Mouse (Mus musculus) liver, embryonic 13.5 days (tissue): Measurements from ENCODE around the gene Tmcc1. TPM values are rescaled to one million over a fixed set of nuclear protein-coding genes. Genes with fewer than 3 reads are reported as not detected.

Source experiments
- ATAC-seq: fragments of 200-750 bp; cut with Nextera tagmentation; 2 replicates; pipeline ENCODE4 v1.8.0; 2017; ENCODE audit warnings: low read depth, mild to moderate bottlenecking, moderate number of reproducible peaks, moderate library complexity
- DNase-seq: peaks from one replicate; pipeline ENCODE4 v3.0.0; 2022
- H3K27ac ChIP-seq: fragments of 300-500 bp; sonication (generic); 2 replicates; pipeline ENCODE4 v1.5.1; 2015; ENCODE audit warnings: moderate library complexity, mild to moderate bottlenecking, inconsistent platforms
- H3K27me3 ChIP-seq: fragments of 300-500 bp; sonication (generic); 2 replicates; pipeline ENCODE4 v1.6.1; 2015; ENCODE audit warnings: mild to moderate bottlenecking, inconsistent platforms
- H3K36me3 ChIP-seq: fragments of 300-500 bp; sonication (generic); 2 replicates; pipeline ENCODE4 v1.6.1; 2015; ENCODE audit warnings: mild to moderate bottlenecking, inconsistent platforms
- H3K4me1 ChIP-seq: fragments of 300-500 bp; sonication (generic); replicated peaks from 2 replicates; pipeline ENCODE4 v1.6.1; 2015; ENCODE audit warnings: inconsistent platforms
- H3K4me2 ChIP-seq: fragments of 300-500 bp; sonication (generic); 2 replicates; pipeline ENCODE4 v1.6.1; 2015; ENCODE audit warnings: inconsistent platforms, mild to moderate bottlenecking, moderate library complexity
- H3K4me3 ChIP-seq: fragments of 300-500 bp; sonication (generic); replicated peaks from 2 replicates; pipeline ENCODE4 v1.5.1; 2015; ENCODE audit warnings: mild to moderate bottlenecking, inconsistent platforms
- H3K9ac ChIP-seq: fragments of 300-500 bp; sonication (generic); 2 replicates; pipeline ENCODE4 v1.6.1; 2015; ENCODE audit warnings: mild to moderate bottlenecking, inconsistent platforms
- H3K9me3 ChIP-seq: fragments of 300-500 bp; sonication (generic); replicated peaks from 2 replicates; pipeline ENCODE4 v1.6.1; 2016; ENCODE audit warnings: inconsistent platforms
- WGBS: fragments of 180-500 bp; shearing (Covaris S2); methylation state at CpG from one replicate; pipeline ENCODE4 v1.1.7; 2015; ENCODE audit not compliant: insufficient replicate concordance; 5-methylcytosine and 5-hydroxymethylcytosine counted together
- polyA plus RNA-seq: library from polyadenylated mRNA; unstranded; fragments of >200 nt; fragmentation: Nextera tagmentation; extraction: Ambion mirVana; gene quantifications from 2 replicates; pipeline ENCODE4 v1.2.1, GENCODE M21; 2015

Gene Tmcc1
- polyA plus RNA-seq, 1 experiment from 2014 or later, result 3.7 TPM

DNA sequence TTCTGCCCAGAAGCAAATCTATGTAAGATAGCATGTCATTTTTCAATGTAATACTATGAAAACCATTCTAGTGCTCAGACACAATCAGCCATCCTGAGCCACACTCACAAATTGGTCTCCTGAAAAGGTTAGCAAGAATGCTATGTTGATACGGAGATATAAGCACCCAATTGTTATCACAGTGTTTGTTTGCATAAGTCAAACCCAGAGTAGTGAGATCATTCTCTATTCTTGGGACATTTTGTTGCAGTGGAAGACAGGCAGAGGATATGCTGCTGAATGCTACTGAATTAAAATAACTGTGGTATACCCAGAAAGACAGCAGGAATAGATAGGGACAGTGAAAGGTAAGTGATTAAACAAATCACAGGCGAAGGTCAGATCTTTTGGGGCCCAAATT lies 149.2 kb downstream of the Tmcc1 start:
- Histone ChIP-seq H3K4me3 (no peak overlapping the region), H3K9me3 (peaks cover 3% of the 10 kb centered on the region; the same call in 1 of the 2 replicates), H3K36me3 (peaks cover 5% of the 10 kb centered on the region; the same call in 1 of the 2 replicates), H3K27ac (no peak overlapping the region), H3K4me1 (peaks cover 12% of the 10 kb centered on the region), H3K27me3 (no peaks in the 10 kb centered on the region), H3K4me2 (no peak overlapping the region), H3K9ac (no peak overlapping the region)
- DNase-seq (no peak), ATAC-seq (no peak)
- WGBS, result 57% methylated on average over 2 of the region's 2 CpGs

- no peak overlapping the region for H3K4me2 ChIP-seq
- H3K27me3 ChIP-seq, result no peaks in the 10 kb centered on the region
- H3K4me3 ChIP-seq, result no peak overlapping the region
- ATAC-seq (peak; percentile 87), DNase-seq (peak; percentile 41)
- H3K36me3 ChIP-seq, result peaks cover 3% of the 10 kb centered on the region; the same call in 1 of the 2 replicates
- no peak overlapping the region for H3K9ac ChIP-seq
- 12% methylated on average over 2 of the region's 2 CpGs for WGBS
- H3K9me3 ChIP-seq, result peaks cover 3% of the 10 kb centered on the region; the same call in 1 of the 2 replicates
- H3K4me1 ChIP-seq, result peaks cover 28% of the 10 kb centered on the region
- H3K27ac ChIP-seq, result no peak overlapping the region
These were observed 155.1 kb downstream of the Tmcc1 start for GRCm38 (mm10) chr6:116038222-116038621.

DNA sequence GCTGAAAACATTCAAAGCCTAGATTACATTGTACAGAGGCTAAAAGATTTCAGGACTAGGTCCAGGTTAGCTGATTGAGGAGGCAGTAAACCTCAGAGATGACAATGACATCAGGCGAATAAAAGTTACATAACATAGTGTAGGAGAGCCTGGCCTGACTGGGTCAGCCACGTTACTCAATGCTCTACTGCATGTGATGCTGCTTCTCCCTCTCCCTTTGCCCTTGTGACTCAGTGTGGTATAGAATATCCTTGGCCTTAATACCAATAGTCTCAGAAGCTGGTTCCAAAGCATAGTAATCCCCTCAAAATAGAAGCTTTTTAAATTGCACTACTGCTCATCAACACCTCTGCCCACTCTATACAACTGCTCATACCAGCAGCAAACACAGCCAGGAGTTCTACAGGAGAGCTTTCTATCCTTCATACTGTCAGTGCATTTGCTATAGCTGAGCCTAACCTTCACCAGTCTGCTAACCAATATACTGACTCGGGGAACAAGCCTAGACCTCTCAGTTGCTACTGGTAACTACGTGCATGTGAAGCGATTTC lies 155.9 kb downstream of the Tmcc1 start:
- no peak for ATAC-seq
- Histone ChIP-seq H3K27ac (no peak overlapping the region), H3K4me2 (no peak overlapping the region), H3K4me3 (no peak overlapping the region), H3K27me3 (no peaks in the 10 kb centered on the region), H3K4me1 (peaks cover 28% of the 10 kb centered on the region), H3K9me3 (no peaks in the 10 kb centered on the region), H3K36me3 (no peaks in the 10 kb centered on the region), H3K9ac (no peak overlapping the region)
- DNase-seq, result no peak
- 73% methylated on average over 5 of the region's 5 CpGs for whole genome bisulfite sequencing

DNA sequence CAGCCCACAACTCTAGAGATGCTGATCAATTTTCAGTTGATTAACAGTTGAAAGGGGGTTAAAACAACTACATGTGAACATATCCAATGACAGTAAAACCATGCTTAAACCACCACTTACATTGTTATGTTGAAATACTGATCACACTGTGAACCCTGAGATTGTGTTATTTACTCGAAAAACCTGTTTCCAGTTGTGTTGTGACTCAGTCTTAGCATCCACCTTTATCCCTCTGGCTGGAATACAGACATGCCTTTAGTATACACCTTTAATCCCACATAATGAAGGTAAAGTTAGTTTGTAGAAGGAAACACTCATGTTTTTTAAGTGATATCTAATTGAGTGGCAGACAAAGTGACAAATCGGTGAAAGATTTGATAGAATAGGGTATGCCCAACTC lies 156.7 kb downstream of the Tmcc1 start:
- WGBS, result 67% methylated on average over 2 of the region's 2 CpGs
- Histone ChIP-seq H3K27ac (no peak overlapping the region), H3K9me3 (no peaks in the 10 kb centered on the region), H3K36me3 (no peaks in the 10 kb centered on the region), H3K27me3 (no peaks in the 10 kb centered on the region), H3K9ac (no peak overlapping the region), H3K4me2 (no peak overlapping the region), H3K4me1 (peaks cover 30% of the 10 kb centered on the region), H3K4me3 (no peak overlapping the region)
- ATAC-seq (no peak), DNase-seq (no peak)

GRCm38 (mm10) chr6:116031052-116031451 lies 162.2 kb downstream of the Tmcc1 start:
- H3K27me3 ChIP-seq, result no peaks in the 10 kb centered on the region
- ATAC-seq, result peak; percentile 68
- H3K4me1 ChIP-seq, result 0 out of 2 replicates have a peak, but pooled peaks cover 8% of the 10 kb centered on the region
- no peak for DNase-seq
- no peak overlapping the region for H3K9ac ChIP-seq
- H3K4me3 ChIP-seq, result no peak overlapping the region
- 36% methylated on average over 5 of the region's 5 CpGs for WGBS
- H3K4me2 ChIP-seq, result no peak overlapping the region
- no peak overlapping the region for H3K27ac ChIP-seq
- no peaks in the 10 kb centered on the region for H3K36me3 ChIP-seq
- no peaks in the 10 kb centered on the region for H3K9me3 ChIP-seq

DNA sequence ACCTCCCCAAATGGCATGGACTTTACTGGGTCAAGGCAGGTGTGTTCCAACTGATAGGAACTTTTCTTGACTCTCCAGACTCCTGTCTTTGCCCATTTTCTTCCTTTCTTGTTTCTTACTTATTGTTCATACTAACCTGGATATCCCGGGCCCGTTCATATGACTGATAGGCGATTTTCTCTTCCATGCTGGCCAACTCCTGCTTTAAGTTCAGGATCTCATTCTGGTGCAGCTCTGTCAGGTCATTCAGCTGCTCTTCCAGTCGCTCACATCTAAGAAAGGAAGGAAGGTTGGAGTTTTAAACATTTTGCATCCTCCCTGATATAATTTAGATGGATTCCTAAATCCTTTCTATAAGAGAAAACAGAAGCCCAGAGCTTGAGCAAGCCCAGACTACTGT lies 168.6 kb downstream of the Tmcc1 start:
- no peaks in the 10 kb centered on the region for H3K27me3 ChIP-seq
- H3K4me3 ChIP-seq, result no peak overlapping the region
- no peak overlapping the region for H3K9ac ChIP-seq
- ATAC-seq (no peak), DNase-seq (no peak)
- H3K36me3 ChIP-seq, result 0 out of 2 replicates have a peak, but pooled peaks cover 8% of the 10 kb centered on the region
- 74% methylated on average over 4 of the region's 4 CpGs for WGBS
- no peak overlapping the region for H3K27ac ChIP-seq
- peaks cover 8% of the 10 kb centered on the region for H3K9me3 ChIP-seq
- no peaks in the 10 kb centered on the region for H3K4me1 ChIP-seq
- H3K4me2 ChIP-seq, result no peak overlapping the region

DNA sequence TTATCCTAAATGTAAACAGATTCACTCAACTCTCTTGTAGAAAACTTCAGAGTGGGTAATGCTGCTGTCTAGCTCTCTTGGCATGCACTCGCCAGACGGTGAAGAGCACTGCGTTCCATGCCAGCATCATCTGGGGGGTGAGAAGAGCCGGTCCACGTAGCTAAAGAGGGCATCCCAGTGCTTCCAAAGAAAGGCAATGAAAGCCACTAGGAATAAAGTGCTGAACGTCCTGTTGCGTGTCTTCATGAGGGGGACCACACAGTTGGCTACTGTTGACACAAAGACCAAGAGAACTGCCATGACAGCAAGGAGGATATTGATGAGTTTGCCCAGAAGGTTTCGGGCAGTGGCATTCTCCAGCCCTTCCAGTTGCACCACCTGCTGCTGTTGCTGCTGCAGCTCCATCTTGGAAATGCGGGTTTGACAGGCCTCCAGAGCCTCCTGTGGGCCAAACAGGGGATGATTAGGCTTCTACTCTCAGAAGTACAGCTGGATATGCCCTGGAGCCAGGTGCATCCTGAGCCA lies 171.3 kb downstream of the Tmcc1 start:
- H3K36me3 ChIP-seq, result 0 out of 2 replicates have a peak, but pooled peaks cover 8% of the 10 kb centered on the region
- no peak overlapping the region for H3K4me2 ChIP-seq
- peaks cover 8% of the 10 kb centered on the region for H3K9me3 ChIP-seq
- H3K27me3 ChIP-seq, result no peaks in the 10 kb centered on the region
- H3K4me1 ChIP-seq, result no peaks in the 10 kb centered on the region
- WGBS, result 70% methylated on average over 9 of the region's 9 CpGs
- DNase-seq (no peak), ATAC-seq (no peak; the same call in 1 of the 2 replicates)
- no peak overlapping the region for H3K4me3 ChIP-seq
- no peak overlapping the region for H3K27ac ChIP-seq
- no peak overlapping the region for H3K9ac ChIP-seq

DNA sequence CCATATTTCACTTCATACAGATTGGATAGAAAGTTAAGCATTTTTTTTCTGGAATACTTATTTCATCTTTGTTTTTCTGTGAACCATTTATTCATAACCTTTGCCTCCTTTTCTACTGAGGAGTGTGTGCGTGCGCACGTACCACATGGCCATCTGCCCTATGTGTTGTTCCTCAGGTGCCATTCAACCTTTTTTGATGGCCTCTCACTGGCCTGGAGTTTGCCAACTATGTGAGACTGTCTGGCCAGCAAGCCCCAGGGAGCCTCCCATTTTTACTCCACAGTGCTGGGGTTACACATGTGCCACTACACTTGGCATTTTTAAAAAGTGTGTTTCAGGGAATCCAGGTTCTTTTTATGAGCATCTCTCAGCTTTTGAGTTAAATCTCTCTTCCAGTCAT lies 177.4 kb downstream of the Tmcc1 start:
- WGBS, result 88% methylated on average over 3 of the region's 3 CpGs
- Histone ChIP-seq H3K4me2 (no peak overlapping the region), H3K9ac (no peak overlapping the region), H3K27ac (no peak overlapping the region), H3K9me3 (no peaks in the 10 kb centered on the region), H3K27me3 (no peaks in the 10 kb centered on the region), H3K4me3 (no peak overlapping the region), H3K36me3 (no peaks in the 10 kb centered on the region), H3K4me1 (no peaks in the 10 kb centered on the region)
- ATAC-seq (no peak), DNase-seq (no peak)

- no peak overlapping the region for H3K9ac ChIP-seq
- no peaks in the 10 kb centered on the region for H3K27me3 ChIP-seq
- no peaks in the 10 kb centered on the region for H3K4me1 ChIP-seq
- 0 out of 2 replicates have a peak overlapping the region, but pooled peaks have one; percentile 21 for H3K27ac ChIP-seq
- H3K4me2 ChIP-seq, result no peak overlapping the region
- 56% methylated on average over 6 of the region's 6 CpGs for WGBS
- no peaks in the 10 kb centered on the region for H3K36me3 ChIP-seq
- H3K9me3 ChIP-seq, result no peaks in the 10 kb centered on the region
- no peak overlapping the region for H3K4me3 ChIP-seq
- no peak for ATAC-seq
- DNase-seq, result no peak
These were observed 179.2 kb downstream of the Tmcc1 start for GRCm38 (mm10) chr6:116014111-116014510.

DNA sequence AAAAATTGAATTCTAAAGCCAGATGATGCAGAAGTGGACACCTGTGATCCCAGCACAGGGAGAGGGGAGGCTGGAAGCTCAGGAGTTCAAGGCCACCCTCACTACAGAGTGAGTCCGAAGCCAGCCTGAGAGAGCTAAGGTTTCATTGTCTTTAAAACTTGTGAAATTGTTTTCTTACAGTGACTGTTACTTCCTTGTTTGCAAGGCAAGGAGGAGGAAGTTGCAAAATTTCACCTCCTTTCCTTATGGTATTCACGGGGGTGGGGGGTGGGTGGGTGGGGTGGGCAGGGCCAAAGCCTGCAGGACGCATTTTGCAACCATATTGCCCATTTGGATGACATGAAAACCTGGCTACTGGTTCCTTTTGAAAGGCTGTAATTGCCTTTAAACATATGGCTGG lies 179.6 kb downstream of the Tmcc1 start:
- H3K36me3 ChIP-seq, result no peaks in the 10 kb centered on the region
- H3K4me3 ChIP-seq, result no peak overlapping the region
- no peak overlapping the region for H3K9ac ChIP-seq
- H3K9me3 ChIP-seq, result no peaks in the 10 kb centered on the region
- no peak overlapping the region for H3K4me2 ChIP-seq
- no peak overlapping the region for H3K27ac ChIP-seq
- DNase-seq, result no peak
- no peak for ATAC-seq
- 32% methylated on average over 3 of the region's 3 CpGs for WGBS
- H3K4me1 ChIP-seq, result no peaks in the 10 kb centered on the region
- H3K27me3 ChIP-seq, result no peaks in the 10 kb centered on the region

- under 1% methylated on average over 6 of the region's 6 CpGs for WGBS
These were observed 182.7 kb downstream of the Tmcc1 start for GRCm38 (mm10) chr6:116010541-116010940.

DNA sequence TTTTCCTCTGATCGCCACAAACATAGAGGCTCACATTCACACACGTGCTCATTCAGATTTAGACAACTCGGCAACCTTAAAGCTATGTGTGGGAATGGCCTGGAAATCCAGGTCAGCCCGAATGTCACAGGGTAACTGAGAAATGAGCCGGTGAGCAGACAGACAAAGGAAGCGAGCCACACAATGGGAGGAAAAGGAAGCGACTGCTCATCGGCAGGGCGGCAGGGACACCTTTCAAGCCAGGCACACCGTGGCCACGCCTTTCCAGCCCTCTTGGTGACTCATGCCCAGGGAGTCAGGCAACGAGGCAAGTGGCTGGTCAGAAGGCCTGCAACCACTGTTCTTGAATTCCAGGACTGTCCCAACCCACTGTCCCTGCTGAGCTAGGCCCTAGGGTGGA lies 183.9 kb downstream of the Tmcc1 start:
- Histone ChIP-seq H3K9me3 (no peaks in the 10 kb centered on the region), H3K27me3 (no peaks in the 10 kb centered on the region), H3K4me3 (no peak overlapping the region), H3K36me3 (no peaks in the 10 kb centered on the region), H3K4me2 (no peak overlapping the region), H3K9ac (no peak overlapping the region), H3K27ac (no peak overlapping the region), H3K4me1 (peaks cover 18% of the 10 kb centered on the region)
- no peak for ATAC-seq
- DNase-seq, result no peak
- WGBS, result 41% methylated on average over 12 of the region's 12 CpGs

More at GRCm38 (mm10) chr6:116010541-116010940, 182.7 kb downstream of the Tmcc1 start:
- Histone ChIP-seq H3K27me3 (no peaks in the 10 kb centered on the region), H3K4me3 (no peak overlapping the region), H3K9me3 (no peaks in the 10 kb centered on the region), H3K4me2 (no peak overlapping the region), H3K27ac (no peak overlapping the region), H3K36me3 (no peaks in the 10 kb centered on the region), H3K9ac (no peak overlapping the region), H3K4me1 (peaks cover 8% of the 10 kb centered on the region)
- ATAC-seq (0 out of 2 replicates have a peak, but pooled peaks have one; percentile 32), DNase-seq (peak; percentile 56)
